Mouse (Mus musculus): ENCODE data around the gene Dennd1a. TPM values are rescaled to one million over a fixed set of nuclear protein-coding genes. Genes with fewer than 3 reads are reported as not detected.

Dennd1a gene
- polyA plus RNA-seq, 1 experiment from 2014 or later, result 24.9 TPM

GRCm38 (mm10) chr2:37757016-37757415, 530.2 kb downstream of the Dennd1a start:
- H3K4me2 ChIP-seq, result no peak overlapping the region
- H3K36me3 ChIP-seq, result no peaks in the 10 kb centered on the region
- no peaks in the 10 kb centered on the region for H3K9me3 ChIP-seq
- H3K9ac ChIP-seq (replicated peaks), result no peak overlapping the region; the same call in 1 of the 2 replicates
- peaks cover 36% of the 10 kb centered on the region for H3K4me1 ChIP-seq (replicated peaks)
- H3K27me3 ChIP-seq, result peaks cover 8% of the 10 kb centered on the region
- H3K27ac ChIP-seq, result no peak overlapping the region
- no peak overlapping the region for H3K4me3 ChIP-seq (replicated peaks)
- ATAC-seq (ENCODE audit: insufficient number of reproducible peaks, insufficient read depth, low FRiP score, low TSS enrichment, low read depth), result no peak
- 86% methylated on average over 5 of the region's 5 CpGs for WGBS

- H3K4me3 ChIP-seq (replicated peaks), result no peak overlapping the region
- WGBS, result 81% methylated on average over 2 of the region's 2 CpGs
- peaks cover 8% of the 10 kb centered on the region for H3K27me3 ChIP-seq
- no peak for ATAC-seq (ENCODE audit: insufficient number of reproducible peaks, insufficient read depth, low FRiP score, low TSS enrichment, low read depth)
- peaks cover 36% of the 10 kb centered on the region for H3K4me1 ChIP-seq (replicated peaks)
- no peak overlapping the region for H3K4me2 ChIP-seq
- no peaks in the 10 kb centered on the region for H3K9me3 ChIP-seq
- H3K9ac ChIP-seq (replicated peaks), result no peak overlapping the region
- H3K36me3 ChIP-seq, result no peaks in the 10 kb centered on the region
- no peak overlapping the region for H3K27ac ChIP-seq
Observed at GRCm38 (mm10) chr2:37756220-37756930, 530.8 kb downstream of the Dennd1a start.

- no peak overlapping the region for H3K9ac ChIP-seq (replicated peaks)
- 0 out of 2 replicates have a peak, but pooled peaks cover 6% of the 10 kb centered on the region for H3K27me3 ChIP-seq
- H3K9me3 ChIP-seq, result no peaks in the 10 kb centered on the region
- no peak overlapping the region for H3K4me3 ChIP-seq (replicated peaks)
- no peak overlapping the region for H3K27ac ChIP-seq
- peaks cover 36% of the 10 kb centered on the region for H3K4me1 ChIP-seq (replicated peaks)
- ATAC-seq (ENCODE audit: insufficient number of reproducible peaks, insufficient read depth, low FRiP score, low TSS enrichment, low read depth), result no peak
- WGBS, result 94% methylated on average over 1 of the region's 1 CpGs
- no peaks in the 10 kb centered on the region for H3K36me3 ChIP-seq
- no peak overlapping the region for H3K4me2 ChIP-seq
Observed at GRCm38 (mm10) chr2:37751114-37751513, 536.1 kb downstream of the Dennd1a start.

GRCm38 (mm10) chr2:37749323-37749722, 537.9 kb downstream of the Dennd1a start:
- H3K36me3 ChIP-seq, result no peaks in the 10 kb centered on the region
- no peaks in the 10 kb centered on the region for H3K27me3 ChIP-seq
- peaks cover 30% of the 10 kb centered on the region for H3K4me1 ChIP-seq (replicated peaks)
- H3K9me3 ChIP-seq, result no peaks in the 10 kb centered on the region
- no peak for ATAC-seq (ENCODE audit: insufficient number of reproducible peaks, insufficient read depth, low FRiP score, low TSS enrichment, low read depth)
- H3K4me3 ChIP-seq (replicated peaks), result no peak overlapping the region
- no peak overlapping the region for H3K9ac ChIP-seq (replicated peaks)
- no peak overlapping the region for H3K4me2 ChIP-seq
- H3K27ac ChIP-seq, result peak overlapping the region; percentile 70; the same call in 1 of the 2 replicates
- WGBS, result 58% methylated on average over 6 of the region's 6 CpGs

Small RNA genes within 50 kb of the gene (microRNA-seq; reads per million reads assigned to microRNA genes)
- not detected for gene Gm44455

Other genes starting within 250 kb of the Dennd1a start
- gene Lhx2, start 51.9 kb upstream of the Dennd1a start, polyA plus RNA-seq (2016; fragmentation: Nextera tagmentation; extraction: Ambion mirVana), result 36.9 and 42.7 TPM in 2 replicates
- gene Nek6, start 224.3 kb upstream of the Dennd1a start, polyA plus RNA-seq (2016; fragmentation: Nextera tagmentation; extraction: Ambion mirVana), result 140 and 159 TPM in 2 replicates

Data from limb, embryonic 12.5 days (tissue).